Mouse (Mus musculus) granulocyte monocyte progenitor cell, adult 5-6 weeks (primary cell): ENCODE results near the gene Ugcg. TPM values are rescaled to one million over a fixed set of nuclear protein-coding genes. Genes with fewer than 3 reads are reported as not detected.

Experiments
- ATAC-seq: replicated peaks from 2 replicates; pipeline ENCODE4 v1.8.0; 2016; ENCODE audit warnings: mild to moderate bottlenecking, moderate TSS enrichment, inconsistent platforms; ENCODE audit not compliant: poor library complexity, severe bottlenecking
- total RNA-seq, 2 experiments: library from RNA; stranded (forward) in 1 of 2; stranded (reverse) in 1 of 2; fragments of 200-712, 200-1000 nt in 1 of 2; fragments of >200 nt in 1 of 2; fragmentation: Nextera tagmentation in 1 of 2; gene quantifications; 2 replicates each; pipeline ENCODE4 v1.2.3; 2014 to 2017

Ugcg gene
- total RNA-seq, 2 experiments from 2014 or later, result 24.6 to 35.8 TPM

GRCm38 (mm10) chr4:59188474-59188801 is 619 bp upstream of the Ugcg start:
- peak; percentile 28; the same call in 1 of the 2 replicates for ATAC-seq

GRCm38 (mm10) chr4:59189546-59190237 is 635 bp downstream of the Ugcg start:
- no peak for ATAC-seq

- no peak for ATAC-seq
These were observed 1.8 kb downstream of the Ugcg start for GRCm38 (mm10) chr4:59190650-59191424.

GRCm38 (mm10) chr4:59194731-59195496 is 5.9 kb downstream of the Ugcg start:
- no peak for ATAC-seq

- ATAC-seq, result no peak
These were observed 7.5 kb downstream of the Ugcg start for GRCm38 (mm10) chr4:59196346-59197077.

- ATAC-seq, result no peak
These were observed 8.0 kb downstream of the Ugcg start for GRCm38 (mm10) chr4:59197078-59197424.

- ATAC-seq, result no peak
These were observed 8.4 kb downstream of the Ugcg start for GRCm38 (mm10) chr4:59197462-59197861.

GRCm38 (mm10) chr4:59199341-59199740 is 10.3 kb downstream of the Ugcg start:
- ATAC-seq, result peak; percentile 74

- ATAC-seq, result no peak
These were observed 10.7 kb downstream of the Ugcg start for GRCm38 (mm10) chr4:59199805-59200204.

- no peak for ATAC-seq
These were observed 11.6 kb downstream of the Ugcg start for GRCm38 (mm10) chr4:59200636-59201035.

- no peak for ATAC-seq
These were observed 15.6 kb downstream of the Ugcg start for GRCm38 (mm10) chr4:59204616-59205015.

- ATAC-seq, result no peak
These were observed 16.8 kb downstream of the Ugcg start for GRCm38 (mm10) chr4:59205758-59206340.

- ATAC-seq, result no peak
These were observed 17.5 kb downstream of the Ugcg start for GRCm38 (mm10) chr4:59206600-59206999.

- ATAC-seq, result no peak
These were observed 19.6 kb downstream of the Ugcg start for GRCm38 (mm10) chr4:59208607-59209006.

GRCm38 (mm10) chr4:59211181-59211580 is 22.1 kb downstream of the Ugcg start:
- no peak for ATAC-seq

GRCm38 (mm10) chr4:59213833-59214232 is 24.8 kb downstream of the Ugcg start:
- no peak for ATAC-seq

- peak; percentile 27 for ATAC-seq
These were observed 25.6 kb downstream of the Ugcg start for GRCm38 (mm10) chr4:59214695-59215094.

GRCm38 (mm10) chr4:59215585-59215984 is 26.5 kb downstream of the Ugcg start:
- ATAC-seq, result no peak

GRCm38 (mm10) chr4:59217101-59217500 is 28.0 kb downstream of the Ugcg start:
- no peak for ATAC-seq

GRCm38 (mm10) chr4:59218154-59218553 is 29.1 kb downstream of the Ugcg start:
- no peak for ATAC-seq
